Mouse (Mus musculus): ENCODE data around the gene Akap11.

DNA sequence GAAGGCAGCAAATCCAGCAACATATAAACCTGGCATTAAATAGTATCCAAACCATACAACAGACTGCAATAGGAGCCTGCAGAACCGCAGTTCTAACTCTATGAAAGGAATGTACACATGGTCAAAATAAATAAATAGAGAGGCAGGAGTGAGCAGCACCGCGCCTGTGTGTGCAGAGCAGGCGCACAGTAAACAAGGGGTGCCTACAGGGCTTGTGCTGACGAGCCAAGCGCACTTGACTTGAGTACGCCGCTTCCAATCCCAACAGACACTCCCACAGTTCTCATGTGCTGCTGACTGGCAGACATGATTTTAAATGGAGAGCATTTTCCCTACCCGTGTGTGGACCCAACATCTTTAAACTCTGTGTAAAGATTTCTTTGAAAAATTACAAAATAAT, 44.0 kb downstream of the Akap11 start:
- TF ChIP-seq CTCF (conservative IDR thresholded peaks at IDR 0.05; ENCODE audit: low read length) (no peak), POU5F1 (IDR thresholded peaks at IDR 0.05; ENCODE audit: borderline replicate concordance, low read length) (no peak)

All from E14TG2a.4 (cell line).